Mouse (Mus musculus) 416B (cell line): ENCODE data around the gene Hoxd3.

Experiments used
- DNase-seq: peaks from one replicate; pipeline ENCODE4 v3.0.0; 2011; ENCODE audit warnings: low read depth

Hoxd3 gene

DNA sequence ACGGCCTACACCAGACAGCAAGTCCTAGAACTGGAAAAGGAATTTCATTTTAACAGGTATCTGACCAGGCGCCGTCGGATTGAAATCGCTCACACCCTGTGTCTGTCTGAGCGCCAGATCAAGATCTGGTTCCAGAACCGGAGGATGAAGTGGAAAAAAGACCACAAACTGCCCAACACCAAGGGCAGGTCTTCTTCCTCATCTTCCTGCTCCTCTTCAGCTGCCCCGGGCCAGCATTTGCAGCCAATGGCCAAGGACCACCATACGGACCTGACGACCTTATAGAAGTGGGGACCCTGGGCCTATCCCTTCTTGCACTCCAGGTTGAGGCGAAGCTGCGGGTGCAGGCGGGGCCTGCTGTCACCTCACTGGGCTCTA, 16.6 kb downstream of the Hoxd3 start:
- no peak for DNase-seq

GRCm38 (mm10) chr2:74730331-74730730, 18.6 kb downstream of the Hoxd3 start:
- DNase-seq: no peak

GRCm38 (mm10) chr2:74731055-74731454, 19.3 kb downstream of the Hoxd3 start:
- DNase-seq: no peak

DNA sequence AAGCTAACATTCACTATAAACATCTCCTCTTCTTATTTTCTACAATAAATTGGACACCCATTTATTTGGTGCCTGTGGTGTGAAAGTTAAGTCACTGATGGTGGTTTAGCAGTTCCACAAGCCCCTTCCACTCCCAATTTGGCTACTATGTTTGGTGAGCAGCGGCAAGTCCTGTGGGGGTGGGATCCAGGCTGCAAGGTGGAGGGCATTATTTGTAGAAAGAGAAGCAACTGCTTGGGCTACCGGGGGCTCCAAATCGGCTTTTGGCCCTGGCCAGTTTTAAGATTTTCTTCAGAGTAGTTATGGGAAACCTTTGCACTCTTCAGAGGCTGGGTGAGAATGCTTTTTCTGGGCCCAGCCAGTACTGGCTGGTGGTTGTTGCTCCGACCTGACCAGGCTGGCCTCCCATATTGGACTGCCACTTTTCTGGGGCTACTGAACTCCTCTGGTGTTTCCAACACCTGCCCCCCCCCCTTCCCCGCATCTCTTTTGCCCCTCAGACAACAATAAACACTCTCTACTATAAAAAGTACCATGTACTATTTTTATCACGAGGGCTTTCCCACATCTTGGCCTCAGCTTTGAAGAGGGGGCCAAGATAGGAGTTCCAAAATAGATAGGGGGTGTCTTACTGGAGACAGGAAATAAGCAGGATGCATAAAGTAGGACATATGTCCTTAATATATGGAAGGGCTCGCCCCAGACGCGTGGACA, 20.2 kb downstream of the Hoxd3 start:
- DNase-seq: no peak

- no peak for DNase-seq
These were observed 21.0 kb downstream of the Hoxd3 start for GRCm38 (mm10) chr2:74732513-74733316.

DNA sequence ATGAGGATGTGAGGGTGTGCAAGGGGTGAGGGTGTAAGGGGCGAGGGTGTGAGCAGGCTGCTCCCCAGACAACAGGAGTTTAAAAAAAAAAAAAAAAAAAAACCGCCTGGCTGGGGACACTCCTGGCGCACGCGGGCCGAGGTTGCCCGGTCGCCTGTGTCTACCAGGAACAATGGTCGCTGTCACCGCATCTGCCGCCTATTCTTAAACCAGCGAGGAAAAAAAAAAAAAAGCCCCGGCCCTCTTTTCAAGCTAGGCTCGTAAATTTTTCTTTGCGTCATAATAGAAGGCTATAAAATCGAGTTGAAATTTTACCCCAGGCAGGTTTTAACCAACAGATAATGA, 21.6 kb downstream of the Hoxd3 start:
- DNase-seq: no peak

- no peak for DNase-seq
These were observed 22.0 kb downstream of the Hoxd3 start for GRCm38 (mm10) chr2:74733765-74734164.

DNA sequence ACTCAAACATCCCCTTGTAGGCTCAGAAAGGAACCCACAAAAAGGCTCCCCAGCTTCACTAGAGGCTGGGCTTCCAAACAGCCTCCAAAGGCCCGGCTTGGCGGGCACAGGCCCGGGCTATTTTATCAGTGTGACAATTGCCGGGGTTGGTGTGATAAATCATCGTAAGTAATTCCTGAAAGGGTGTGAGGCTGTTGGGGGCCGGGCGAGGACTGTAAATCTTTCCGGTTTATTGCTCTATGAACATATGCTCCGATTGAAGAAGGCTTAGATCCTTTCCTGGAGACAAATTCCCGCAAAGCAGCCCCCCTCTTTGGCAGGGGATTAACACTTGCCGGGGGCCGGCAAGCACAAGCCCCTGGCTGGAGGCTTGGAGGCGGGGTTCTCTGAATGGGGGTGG, 22.7 kb downstream of the Hoxd3 start:
- DNase-seq: no peak

- no peak for DNase-seq
These were observed 23.5 kb downstream of the Hoxd3 start for GRCm38 (mm10) chr2:74734996-74735811.

GRCm38 (mm10) chr2:74735851-74736687, 24.3 kb downstream of the Hoxd3 start:
- DNase-seq: no peak

DNA sequence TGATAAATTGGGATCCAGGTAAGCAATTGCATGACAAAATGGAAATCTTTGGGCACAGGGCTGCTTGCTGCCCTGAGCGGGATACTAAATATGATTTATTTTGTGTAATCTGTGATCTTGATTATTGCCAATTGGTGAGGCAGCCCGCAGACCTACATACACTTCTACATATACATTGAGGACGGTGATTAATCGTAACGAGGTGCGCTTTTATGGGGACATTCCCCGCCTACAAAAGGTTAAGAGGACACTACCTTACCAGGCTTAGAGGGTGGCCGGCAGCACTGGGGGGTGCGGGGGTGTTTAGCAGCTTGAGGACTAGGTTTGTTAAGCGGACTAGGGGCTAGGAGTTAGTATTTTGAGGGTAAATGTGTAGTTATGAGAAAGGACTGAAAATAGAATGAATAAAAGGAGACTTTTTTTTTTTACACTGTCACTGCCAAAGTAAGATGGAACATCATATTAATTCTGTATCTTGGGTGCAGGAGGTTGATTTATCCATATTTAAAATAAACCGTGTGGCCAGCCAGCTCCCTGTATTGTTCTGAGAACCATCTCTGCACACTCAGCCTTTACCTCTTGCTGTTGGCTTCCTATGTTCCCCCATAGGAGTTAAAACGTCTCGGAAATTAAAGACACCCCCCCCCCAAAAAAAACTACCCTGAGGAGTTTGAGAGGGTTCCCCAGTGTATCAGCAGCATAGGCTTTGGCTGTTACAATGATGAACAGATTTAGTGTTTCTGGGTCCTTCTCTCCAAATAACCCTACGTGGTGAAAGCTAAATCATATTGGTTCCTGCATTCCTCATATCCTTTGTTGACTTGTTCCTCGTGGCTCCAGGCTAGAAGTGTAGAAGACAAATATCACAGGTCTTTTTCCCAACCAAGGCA, 25.2 kb downstream of the Hoxd3 start:
- DNase-seq: no peak

- no peak for DNase-seq
These were observed 25.9 kb downstream of the Hoxd3 start for GRCm38 (mm10) chr2:74737578-74738070.

GRCm38 (mm10) chr2:74738623-74739475, 27.1 kb downstream of the Hoxd3 start:
- DNase-seq: no peak

- no peak for DNase-seq
These were observed 27.7 kb downstream of the Hoxd3 start for GRCm38 (mm10) chr2:74739476-74739800.

- no peak for DNase-seq
These were observed 28.1 kb downstream of the Hoxd3 start for GRCm38 (mm10) chr2:74739869-74740268.

- DNase-seq: no peak
These were observed 28.8 kb downstream of the Hoxd3 start for GRCm38 (mm10) chr2:74740311-74741091.

- no peak for DNase-seq
These were observed 29.7 kb downstream of the Hoxd3 start for GRCm38 (mm10) chr2:74741252-74741978.

DNA sequence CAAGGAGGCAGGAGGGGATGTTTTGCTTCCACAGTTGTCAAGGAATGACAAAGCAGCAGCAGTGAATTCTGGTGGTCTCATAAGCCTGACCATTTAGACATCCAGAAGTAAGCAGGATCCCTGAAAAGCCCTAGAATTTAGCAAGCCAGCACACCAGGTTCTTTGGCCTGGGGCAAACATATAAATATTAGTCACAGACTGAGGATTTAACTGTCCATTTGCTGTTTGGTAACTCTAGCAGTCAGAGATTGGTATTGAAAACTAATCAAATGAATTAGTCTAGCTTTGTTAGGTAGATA, 30.2 kb downstream of the Hoxd3 start:
- no peak for DNase-seq
